Mouse (Mus musculus) cerebellum, adult (tissue): Measurements from ENCODE around the gene Cldn19.

Experiments used
- ATAC-seq: cut with Nextera tagmentation; 2 replicates; pipeline ENCODE4 v1.9.2; 2017; ENCODE audit warnings: mild to moderate bottlenecking, moderate library complexity, mixed read lengths; ENCODE audit not compliant: insufficient number of reproducible peaks, low FRiP score, low TSS enrichment

Cldn19 gene

DNA sequence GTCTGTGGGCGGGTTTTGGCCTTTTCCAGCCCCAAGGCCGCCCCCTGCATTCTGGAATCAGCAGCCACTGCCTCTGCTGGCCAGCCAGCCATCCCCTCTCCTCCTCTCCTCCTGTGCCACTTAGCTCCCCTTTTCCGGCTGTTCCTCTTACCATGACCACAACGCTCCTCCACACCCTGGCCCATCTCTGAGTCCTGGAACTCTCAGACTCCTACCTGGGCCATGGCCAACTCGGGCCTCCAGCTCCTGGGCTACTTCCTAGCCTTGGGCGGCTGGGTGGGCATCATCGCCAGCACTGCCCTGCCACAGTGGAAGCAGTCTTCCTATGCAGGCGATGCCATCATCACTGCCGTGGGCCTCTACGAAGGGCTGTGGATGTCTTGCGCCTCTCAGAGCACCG lies at the start of gene Cldn19:
TSS of gene Cldn19 (plus strand) at position 64 of the 400 bp plus-strand sequence.
- ATAC-seq: no peak

DNA sequence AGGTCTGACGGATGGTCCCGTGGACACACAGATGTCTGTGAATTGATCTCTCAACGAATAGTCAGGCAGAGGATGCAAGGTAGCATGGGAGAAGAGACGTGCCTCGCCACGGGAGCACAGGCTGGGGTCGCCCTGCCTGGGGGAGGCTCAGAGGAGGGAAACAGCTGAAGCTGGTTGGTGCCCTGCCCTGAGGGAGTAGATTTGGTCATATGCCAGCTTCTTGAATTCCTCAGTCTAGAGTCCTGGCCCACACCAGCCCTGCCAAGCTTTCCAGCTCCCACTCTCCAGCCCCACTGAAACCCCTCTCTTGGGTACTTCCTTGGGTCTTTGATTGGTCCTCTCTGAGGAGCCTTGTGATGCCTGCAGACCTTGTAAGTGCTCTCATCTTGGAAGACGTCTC lies 38.5 kb upstream of the Cldn19 start:
- ATAC-seq: no peak

DNA sequence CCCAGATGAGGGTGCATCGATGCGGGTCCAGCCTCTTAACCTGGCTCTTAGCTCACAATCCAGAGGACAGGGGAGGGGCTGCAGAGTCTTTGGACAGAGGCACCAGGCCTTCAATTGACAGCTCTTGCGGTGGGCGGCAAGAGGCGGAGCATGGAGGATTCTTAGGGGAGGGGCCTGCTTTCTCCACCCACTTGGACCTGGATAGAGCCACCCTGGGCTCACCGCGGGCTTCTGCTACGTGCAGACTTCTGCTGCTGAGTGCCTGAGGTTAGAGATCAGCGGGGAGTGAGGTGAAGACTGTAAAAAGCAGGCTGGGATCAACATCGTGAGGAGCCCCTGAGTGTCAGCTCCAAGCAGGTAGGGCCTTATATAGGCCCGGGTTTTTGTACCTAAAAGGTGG lies 37.0 kb upstream of the Cldn19 start, which contains the start of gene Tmem269:
TSS of gene Tmem269 (minus strand) at position 49 of the 400 bp plus-strand sequence.
- ATAC-seq: no peak

DNA sequence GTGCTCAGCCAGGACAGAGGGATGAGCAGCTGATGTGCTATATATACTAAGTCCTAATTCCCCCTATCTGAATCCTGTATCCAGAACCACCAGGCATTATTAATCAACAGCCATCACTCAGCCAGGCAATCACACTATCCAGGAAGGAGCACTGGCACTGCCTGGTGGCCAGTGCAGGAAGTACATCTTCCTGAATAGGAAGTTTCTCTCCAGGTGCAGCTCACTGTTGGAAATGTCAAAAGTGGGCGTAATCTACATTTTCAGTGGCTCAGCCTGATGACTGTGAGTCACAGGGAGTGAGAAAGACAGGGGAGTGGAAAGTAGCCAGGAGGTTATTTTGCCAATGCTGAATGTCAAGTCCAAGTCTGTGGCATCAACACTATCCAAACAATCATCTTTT lies 31.5 kb upstream of the Cldn19 start:
- ATAC-seq: peak; percentile 60; the same call in 1 of the 2 replicates

DNA sequence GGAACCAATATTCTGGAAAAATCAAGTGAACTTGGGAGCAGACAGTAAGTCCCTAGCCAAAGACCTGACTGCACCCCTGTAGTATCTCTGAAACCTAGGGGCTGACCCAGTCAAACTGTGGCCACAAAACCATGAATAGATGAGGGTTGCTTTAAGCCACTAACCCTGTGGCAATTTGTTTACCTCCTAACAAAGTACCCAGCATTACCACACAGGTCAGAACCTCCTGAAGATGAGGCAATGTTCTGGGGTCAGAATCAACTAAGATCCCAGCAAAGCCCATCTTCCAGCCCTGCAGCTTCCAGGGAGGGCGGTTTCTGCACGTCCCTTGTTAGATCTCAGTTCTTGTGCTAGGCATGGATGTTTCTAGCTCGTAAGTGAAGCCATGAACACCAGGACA lies 30.7 kb upstream of the Cldn19 start:
- no peak for ATAC-seq

DNA sequence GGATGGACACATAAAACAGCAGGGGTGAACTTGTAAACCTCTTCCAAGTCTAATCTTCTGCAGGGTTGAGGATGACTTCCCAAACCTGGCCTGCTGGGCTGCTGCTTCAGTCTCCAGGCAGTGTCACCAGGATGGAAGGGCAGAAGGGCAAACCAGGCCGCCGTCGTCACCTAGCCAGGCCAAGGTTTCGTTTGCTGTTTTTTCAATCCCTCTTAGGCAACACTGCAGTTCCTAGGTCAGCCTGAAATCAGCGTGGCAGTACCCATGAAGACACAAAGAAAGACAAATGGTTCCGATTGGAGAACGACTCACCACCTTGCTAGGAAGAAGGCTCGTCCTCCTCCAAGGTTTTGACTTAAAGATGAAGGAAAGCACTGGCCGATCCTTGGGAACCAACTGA lies 29.5 kb upstream of the Cldn19 start:
- ATAC-seq: no peak

DNA sequence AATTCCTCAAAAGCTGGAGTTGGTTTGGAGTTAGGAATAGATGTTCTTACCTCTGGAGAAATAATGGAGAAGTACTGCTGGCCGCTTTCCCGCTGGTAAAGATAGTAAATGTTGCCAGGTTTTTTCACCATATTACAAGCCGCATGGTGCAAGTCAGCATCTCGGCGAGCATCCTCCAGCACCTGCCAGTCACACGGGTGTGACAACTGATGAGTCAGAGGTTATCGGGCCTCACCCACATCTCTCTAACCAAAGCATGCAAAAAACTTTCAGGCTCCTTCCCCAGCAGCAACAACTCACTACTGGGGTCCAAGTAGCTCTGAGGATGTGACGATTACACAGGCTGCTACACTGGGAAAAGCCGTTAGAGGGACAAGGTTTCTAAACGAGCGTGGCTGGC lies 28.5 kb upstream of the Cldn19 start:
- no peak for ATAC-seq

DNA sequence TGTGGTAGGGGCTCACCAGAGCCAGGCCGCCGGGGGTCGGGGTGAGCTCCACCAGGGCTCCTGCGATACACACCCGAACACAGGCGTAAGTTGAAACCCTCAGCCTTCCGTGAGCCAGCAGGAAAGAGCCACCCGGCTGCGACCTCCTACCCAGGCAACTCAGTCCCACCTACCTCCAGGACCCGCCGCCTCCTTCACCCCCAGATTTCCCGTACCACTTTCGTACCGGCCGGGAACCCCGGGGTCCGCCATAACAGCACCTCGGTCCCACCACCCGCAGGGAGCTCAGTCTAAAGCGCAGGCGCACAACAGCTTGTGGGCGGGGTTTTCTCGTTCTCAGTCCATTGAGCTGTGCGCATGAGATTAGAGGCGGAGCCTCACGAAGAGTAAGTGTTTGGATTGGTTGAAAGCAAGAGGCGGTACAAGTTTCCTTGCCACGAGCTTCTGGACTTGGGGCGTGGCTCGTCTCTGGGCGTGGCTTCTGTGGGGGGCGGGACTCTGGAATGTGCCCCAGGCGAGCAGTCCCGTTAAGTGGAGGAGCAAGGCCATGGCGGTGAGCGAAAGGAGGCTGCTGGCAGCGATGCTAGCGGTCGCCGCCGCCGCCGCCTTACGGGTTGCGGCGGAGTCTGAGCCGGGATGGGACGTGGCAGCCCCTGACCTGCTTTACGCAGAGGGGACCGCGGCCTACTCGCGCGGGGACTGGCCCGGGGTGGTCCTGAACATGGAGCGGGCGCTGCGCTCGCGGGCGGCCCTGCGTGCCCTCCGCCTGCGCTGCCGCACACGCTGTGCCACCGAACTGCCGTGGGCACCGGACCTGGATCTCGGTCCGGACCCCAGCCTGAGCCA lies 22.6 kb upstream of the Cldn19 start, which contains the start of the genes AU022252 and P3h1:
TSS of gene AU022252 (minus strand) at position 303 of the 846 bp plus-strand sequence.
TSS of gene P3h1 (plus strand) at position 506 of the 846 bp plus-strand sequence.
- peak; percentile 96 for ATAC-seq

DNA sequence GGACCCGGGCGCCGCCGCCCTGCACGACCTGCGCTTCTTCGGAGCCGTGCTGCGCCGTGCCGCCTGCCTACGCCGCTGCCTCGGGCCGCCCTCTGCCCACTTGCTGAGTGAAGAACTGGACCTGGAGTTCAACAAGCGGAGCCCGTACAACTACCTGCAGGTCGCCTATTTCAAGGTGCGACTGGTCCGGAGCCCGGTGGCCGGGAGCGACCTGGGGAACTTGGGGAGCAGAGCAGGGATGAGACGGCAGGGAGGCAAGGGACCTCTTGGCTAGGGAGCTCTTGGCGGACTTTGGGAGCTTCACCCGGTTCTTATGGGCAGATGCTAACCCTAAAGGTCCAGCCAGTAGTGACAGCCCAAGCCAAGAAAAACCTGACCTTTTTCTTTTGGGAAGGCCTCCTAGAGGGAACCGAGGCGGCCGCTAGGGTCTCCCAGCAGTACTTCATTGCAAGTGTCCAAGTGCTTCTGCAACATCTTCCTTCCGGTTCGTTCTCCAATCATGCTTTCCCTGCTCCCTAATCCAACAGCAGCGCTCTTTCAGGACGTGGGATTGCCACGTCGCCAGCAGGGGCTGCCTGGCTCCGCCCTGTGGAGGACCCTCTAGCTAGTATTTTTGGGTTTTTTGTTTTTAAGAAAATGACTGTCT lies 21.8 kb upstream of the Cldn19 start:
- peak; percentile 22 for ATAC-seq

DNA sequence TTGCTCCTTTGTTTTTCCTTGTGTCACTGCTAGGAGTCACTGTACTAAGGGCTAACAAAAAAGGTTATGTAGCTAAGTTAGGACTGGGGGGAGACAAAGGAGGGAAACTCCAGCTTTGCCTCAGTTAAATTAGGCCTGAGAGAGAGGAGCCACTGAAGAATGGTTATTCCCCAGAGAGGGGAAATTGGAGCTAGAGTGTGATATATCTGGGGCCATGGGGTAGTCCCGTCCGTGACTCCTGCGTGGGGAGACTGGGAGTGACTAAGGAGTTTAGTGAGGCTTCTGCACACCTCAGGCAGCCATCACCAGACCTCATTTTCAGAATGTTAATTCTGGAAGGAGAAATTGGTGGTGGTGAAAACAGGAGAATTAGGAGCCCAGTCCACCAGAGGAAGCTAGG lies 20.9 kb upstream of the Cldn19 start:
- ATAC-seq: no peak

DNA sequence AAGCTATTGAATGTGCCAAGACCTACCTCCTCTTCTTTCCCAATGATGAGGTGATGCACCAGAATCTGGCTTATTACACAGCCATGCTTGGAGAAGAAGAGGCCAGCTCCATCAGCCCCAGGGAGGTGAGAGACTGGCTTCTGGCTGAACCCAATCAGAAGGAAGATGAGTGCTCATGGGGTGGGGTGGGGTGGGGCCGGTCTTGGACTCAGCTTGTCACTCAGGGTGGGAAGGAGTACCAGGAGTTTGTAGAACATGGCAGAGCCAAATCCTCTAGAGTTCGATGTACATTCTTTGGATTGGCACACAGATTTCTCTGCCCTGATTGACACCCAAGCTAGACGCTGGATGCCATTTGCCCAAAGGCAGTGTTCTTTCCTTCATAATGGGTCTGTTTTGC lies 16.6 kb upstream of the Cldn19 start:
- no peak for ATAC-seq

DNA sequence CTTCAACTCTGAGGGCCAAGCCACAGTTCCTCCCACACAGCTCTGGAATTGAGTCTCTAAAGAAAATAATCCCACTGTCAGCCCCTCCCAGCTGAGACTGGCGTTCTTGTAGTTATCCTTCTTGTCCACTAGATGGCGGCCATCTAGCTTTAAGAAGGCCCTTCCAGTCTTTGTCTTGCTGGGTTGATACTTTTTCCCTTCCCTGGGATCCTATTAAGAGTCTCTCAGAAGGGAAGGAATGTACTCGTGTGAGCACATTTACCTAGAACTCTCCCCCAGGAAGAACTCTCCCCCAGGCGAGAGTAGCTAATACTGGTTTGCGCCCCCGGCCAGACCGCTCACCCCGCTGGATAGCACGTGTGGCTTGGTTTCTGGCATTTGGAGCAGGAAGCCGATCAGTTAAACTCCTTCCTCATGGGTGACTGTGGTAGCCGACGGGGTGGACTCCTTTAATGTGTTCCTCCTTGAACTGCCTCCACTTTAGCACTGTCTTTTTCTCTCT lies 16.0 kb upstream of the Cldn19 start:
- ATAC-seq: peak; percentile 42; the same call in 1 of the 2 replicates

DNA sequence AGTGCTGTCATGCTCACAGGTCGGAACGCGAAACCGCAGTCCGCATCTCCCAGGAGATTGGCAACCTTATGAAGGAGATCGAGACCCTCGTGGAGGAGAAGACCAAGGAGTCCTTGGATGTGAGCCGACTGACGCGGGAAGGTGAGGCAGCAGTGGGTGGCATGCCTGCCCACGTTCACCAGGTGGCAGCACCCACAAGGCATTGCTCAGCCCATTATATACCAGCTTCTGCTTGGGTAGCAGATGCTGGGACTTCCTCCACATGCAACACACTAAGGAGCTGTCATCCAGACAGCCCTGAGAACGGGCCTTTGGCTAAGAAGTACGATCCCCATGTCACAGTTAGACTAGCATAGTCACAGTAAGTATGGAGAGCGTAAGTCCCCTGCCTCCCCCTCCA lies 13.6 kb upstream of the Cldn19 start:
- no peak for ATAC-seq

DNA sequence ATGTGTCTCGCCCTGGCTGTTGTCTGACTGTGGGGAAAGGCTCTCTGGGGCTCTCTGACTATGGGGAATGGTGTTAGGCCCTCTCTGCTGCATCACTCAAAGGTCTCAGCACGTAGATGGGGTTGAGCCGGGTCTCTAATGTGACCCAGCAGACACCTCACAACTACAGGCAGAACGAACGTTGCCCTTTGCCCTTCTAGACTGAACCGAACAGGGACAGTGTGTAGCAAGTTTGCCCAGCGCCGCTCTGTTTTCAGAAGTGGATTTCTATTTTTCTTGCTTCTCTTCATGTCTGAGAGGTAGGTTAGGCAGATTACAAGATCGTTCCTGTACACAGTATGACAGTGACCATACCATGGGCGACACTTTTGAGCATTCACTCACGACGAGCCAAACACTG lies 12.6 kb upstream of the Cldn19 start:
- no peak for ATAC-seq

DNA sequence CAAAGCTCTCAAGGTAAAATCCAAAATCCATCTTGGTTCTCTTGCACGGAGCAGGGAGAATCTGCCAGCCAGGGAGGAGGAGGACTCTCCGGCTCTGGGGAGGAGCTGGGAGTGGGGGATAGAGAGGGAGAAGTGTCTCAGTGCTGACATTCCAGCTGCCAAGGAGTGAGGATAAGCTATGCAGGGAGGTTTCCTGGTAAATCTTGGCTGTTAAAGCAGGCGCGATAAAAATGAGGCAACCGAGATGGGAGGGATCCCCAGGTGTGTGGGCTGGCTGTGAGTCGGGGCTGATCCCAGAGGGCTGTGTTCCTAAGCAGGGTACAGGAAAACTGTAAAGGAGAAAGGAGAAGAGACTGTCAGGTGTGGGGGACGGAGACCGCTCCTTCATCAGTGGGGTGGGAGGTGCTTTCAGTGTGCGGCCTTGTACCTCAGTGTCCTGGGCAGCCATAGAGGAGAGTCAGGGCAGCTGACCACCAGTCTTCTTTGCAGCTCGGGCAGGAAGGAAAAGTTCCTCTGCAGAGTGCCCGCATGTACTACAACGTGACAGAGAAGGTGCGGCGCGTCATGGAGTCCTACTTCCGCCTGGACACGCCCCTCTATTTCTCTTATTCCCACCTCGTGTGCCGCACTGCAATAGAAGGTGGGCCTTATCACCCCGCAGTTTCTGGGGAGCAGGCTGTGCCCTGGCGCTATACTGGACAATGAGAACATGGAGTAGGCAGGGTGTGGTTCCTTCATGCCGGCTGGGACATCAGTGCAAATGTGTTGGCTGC lies 10.6 kb upstream of the Cldn19 start:
- ATAC-seq: no peak

DNA sequence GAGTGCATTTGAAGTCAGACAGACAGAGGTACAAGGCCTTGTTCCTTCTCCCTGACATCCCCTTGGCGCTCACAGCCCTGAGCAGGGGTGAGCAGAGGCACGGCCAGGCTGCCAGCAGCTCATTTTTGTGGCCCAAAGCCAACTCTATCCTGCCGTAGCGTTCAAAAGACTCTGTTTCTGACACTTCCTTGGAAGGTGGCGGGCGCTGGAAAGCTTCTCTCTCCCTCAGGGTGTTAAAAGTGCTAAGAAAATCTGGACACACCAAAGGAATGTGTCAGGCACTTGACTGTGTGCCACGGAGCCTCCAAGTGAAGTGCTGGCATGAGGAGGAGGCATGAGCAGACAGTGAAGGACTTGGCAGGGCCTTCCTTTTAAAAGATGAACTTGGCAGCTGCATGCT lies 9.7 kb upstream of the Cldn19 start:
- ATAC-seq: no peak

DNA sequence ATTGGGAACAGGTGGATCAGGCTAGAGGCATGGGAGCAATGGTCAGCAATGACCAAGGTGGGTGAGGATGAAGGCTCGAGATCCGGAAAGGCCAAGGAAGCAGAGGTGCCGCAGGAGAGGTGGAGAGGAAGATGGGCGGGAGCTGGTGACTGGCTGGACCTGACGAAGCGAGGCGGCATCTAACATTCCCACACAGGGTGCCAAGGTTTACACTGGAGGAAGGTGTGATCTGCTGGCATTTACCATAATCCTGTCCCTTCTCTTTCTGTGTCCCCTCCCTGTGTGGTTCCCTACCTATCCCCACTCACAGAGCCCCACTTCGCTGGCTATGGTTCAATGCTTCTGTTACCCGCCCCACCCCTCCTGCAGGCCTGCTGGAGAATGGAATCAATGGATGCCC lies 9.3 kb upstream of the Cldn19 start:
- ATAC-seq: no peak

DNA sequence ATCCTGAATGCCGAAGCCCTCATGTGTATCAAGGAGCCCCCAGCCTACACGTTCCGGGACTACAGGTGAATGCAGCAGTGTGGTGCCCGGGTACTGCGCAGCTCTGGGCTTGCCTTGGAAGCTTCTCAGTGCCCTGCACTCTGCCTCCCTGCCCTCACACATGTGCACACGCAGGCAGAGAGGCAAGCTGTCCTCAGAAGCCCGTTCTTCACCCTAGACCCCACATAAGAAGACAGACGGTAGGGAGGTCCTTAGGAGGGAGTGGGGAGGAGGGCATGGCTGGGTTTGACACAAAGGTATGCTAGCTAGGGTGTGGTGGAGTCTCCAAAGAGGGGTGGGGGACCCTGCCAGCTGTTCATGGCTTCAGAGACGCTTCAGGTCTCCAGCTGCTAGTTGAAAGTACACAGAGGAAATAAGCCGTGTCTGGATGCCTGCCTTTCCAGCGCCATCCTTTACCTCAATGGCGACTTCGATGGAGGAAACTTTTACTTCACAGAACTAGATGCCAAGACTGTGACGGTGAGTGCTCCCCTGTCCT lies 8.5 kb upstream of the Cldn19 start:
- ATAC-seq: no peak

DNA sequence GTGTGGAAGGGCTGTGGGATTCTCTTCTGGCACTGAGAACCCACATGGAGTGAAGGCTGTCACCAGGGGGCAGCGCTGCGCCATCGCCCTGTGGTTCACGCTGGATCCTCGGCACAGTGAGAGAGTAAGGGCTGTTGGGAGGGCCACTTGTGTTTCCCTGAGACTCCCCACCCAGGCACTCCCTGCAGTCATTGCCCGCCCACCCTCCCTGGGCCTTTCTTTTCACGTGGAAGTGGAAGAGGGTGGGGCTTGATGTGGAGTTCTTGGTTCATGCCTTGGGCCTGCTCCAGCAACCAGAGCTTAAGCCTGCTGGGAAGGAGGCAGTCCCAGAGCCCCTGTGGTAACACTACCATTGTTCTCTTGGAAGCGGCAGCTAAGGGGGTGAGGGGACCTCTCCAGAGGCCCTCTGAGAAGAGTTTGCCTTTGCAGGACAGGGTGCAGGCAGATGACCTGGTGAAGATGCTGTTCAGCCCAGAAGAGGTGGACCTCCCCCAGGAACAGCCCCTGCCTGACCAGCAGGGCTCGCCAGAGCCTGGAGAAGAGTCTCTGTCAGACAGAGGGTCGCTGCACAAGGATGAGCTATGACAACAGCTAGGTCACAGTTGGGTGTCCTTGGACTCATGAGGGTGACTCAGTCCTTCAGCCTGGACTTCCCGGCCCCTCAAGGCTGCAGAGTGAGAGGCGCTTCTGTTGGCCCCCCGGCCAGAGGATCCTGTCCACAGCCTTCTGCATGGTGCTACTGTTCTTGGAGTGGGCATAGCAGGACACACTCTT lies 7.6 kb upstream of the Cldn19 start:
- no peak for ATAC-seq
